ENCODE assay signal across 8 mouse cellular contexts in genomic region chr2:152739842-152740260, GRCm38 (mm10). TPM values are rescaled to one million over a fixed set of nuclear protein-coding genes. Genes with fewer than 3 reads are reported as not detected.
A peak's percentile ranks its signal among the peaks of the same experiment; 100 is the strongest.
DNase-seq lines count a peak whose midpoint lies in the region; ATAC-seq lines count a peak whose summit lies in the region.

No protein-coding gene starts in this region.

- no peaks in the 10 kb centered on the region for H3K9me3 ChIP-seq in forebrain, embryonic 14.5 days (replicated peaks; ENCODE audit: control insufficient read depth, low read length)
- no peaks in the 10 kb centered on the region for H3K9me3 ChIP-seq in midbrain, embryonic 15.5 days

- H3K36me3 ChIP-seq in forebrain, embryonic 14.5 days (ENCODE audit: control insufficient read depth, insufficient read depth, low read length): no peaks in the 10 kb centered on the region
- no peaks in the 10 kb centered on the region for H3K36me3 ChIP-seq in midbrain, embryonic 15.5 days (replicated peaks)

- DNase-seq in urinary bladder, postnatal 36 days (ENCODE audit: low spot score in 2 of 2): peak; percentile 51 to 58
- DNase-seq in urinary bladder, adult 2 months (ENCODE audit: low spot score): no peak
- DNase-seq in forebrain, embryonic 14.5 days (ENCODE audit: low spot score): no peak
- DNase-seq in kidney, postnatal 25 days: peak; percentile 69 to 85
- no peak for DNase-seq in right cerebral cortex, adult 18-20 months
- DNase-seq in natural killer cell, adult 2 months (ENCODE audit: low spot score in 2 of 2): no peak
- no peak for DNase-seq in adrenal gland, adult 18-20 months (ENCODE audit: low spot score in 2 of 2)

- 33% methylated on average over 3 of the region's 3 CpGs for WGBS in forebrain, embryonic 14.5 days
- 33% methylated on average over 3 of the region's 3 CpGs for WGBS in midbrain, embryonic 15.5 days

- H3K4me1 ChIP-seq in forebrain, embryonic 14.5 days (ENCODE audit: control insufficient read depth, insufficient read depth, low read length): peaks cover 30% of the 10 kb centered on the region
- H3K4me1 ChIP-seq in midbrain, embryonic 15.5 days: peaks cover 42% of the 10 kb centered on the region

- peak overlapping the region; percentile 92 for H3K4me2 ChIP-seq in forebrain, embryonic 14.5 days (ENCODE audit: low read length)
- peak overlapping the region; percentile 86; the same call in 1 of the 2 replicates for H3K4me2 ChIP-seq in midbrain, embryonic 15.5 days

- H3K4me3 ChIP-seq in forebrain, embryonic 14.5 days (ENCODE audit: low read depth, low read length): no peak overlapping the region
- no peak overlapping the region for H3K4me3 ChIP-seq in midbrain, embryonic 15.5 days

- no peak overlapping the region; the same call in 1 of the 2 replicates for H3K27ac ChIP-seq in forebrain, embryonic 14.5 days (ENCODE audit: low read depth, low read length)
- H3K27ac ChIP-seq in midbrain, embryonic 15.5 days: no peak overlapping the region

- no peak overlapping the region for H3K9ac ChIP-seq in forebrain, embryonic 14.5 days (ENCODE audit: low read length)
- H3K9ac ChIP-seq in midbrain, embryonic 15.5 days: no peak overlapping the region

- H3K27me3 ChIP-seq in forebrain, embryonic 14.5 days (replicated peaks; ENCODE audit: control insufficient read depth, insufficient read depth, low read length): peaks cover 11% of the 10 kb centered on the region
- 0 out of 2 replicates have a peak, but pooled peaks cover 5% of the 10 kb centered on the region for H3K27me3 ChIP-seq in midbrain, embryonic 15.5 days (replicated peaks)

- ATAC-seq in forebrain, embryonic 14.5 days: no peak
- ATAC-seq in midbrain, embryonic 15.5 days (replicated peaks): no peak

RNA-seq across cellular contexts. Expression of gene Id1, which starts 3.8 kb away (rescaled TPM):
- 416 and 633 TPM in 2 replicates for polyA plus RNA-seq in urinary bladder, adult 2 months (2012; rRNA removed)
- polyA plus RNA-seq in forebrain, embryonic 14.5 days (2014; fragmentation: Nextera tagmentation; extraction: Ambion mirVana): 29.2 and 32.8 TPM in 2 replicates
- 30.7 and 33.7 TPM in 2 replicates for polyA plus RNA-seq in midbrain, embryonic 15.5 days (2015; fragmentation: Nextera tagmentation; extraction: Ambion mirVana)
- 10 to 100 TPM; 51.8 to 93.4 TPM for total RNA-seq in adrenal gland, adult 18-20 months (2021)

RNA-seq across cellular contexts. Expression of gene Cox4i2, which starts 14.1 kb away (rescaled TPM):
- 9.6 and 10.0 TPM in 2 replicates for polyA plus RNA-seq in urinary bladder, adult 2 months (2012; rRNA removed)
- 4.5 and 5.9 TPM in 2 replicates for polyA plus RNA-seq in forebrain, embryonic 14.5 days (2014; fragmentation: Nextera tagmentation; extraction: Ambion mirVana)
- polyA plus RNA-seq in midbrain, embryonic 15.5 days (2015; fragmentation: Nextera tagmentation; extraction: Ambion mirVana): 5.2 and 6.4 TPM in 2 replicates
- total RNA-seq in adrenal gland, adult 18-20 months (2021): 1 to 10 TPM; 2.5 to 3.8 TPM

RNA-seq across cellular contexts. Expression of gene Mcts2, which starts 53.0 kb away (rescaled TPM):
- 17.1 and 17.8 TPM in 2 replicates for polyA plus RNA-seq in urinary bladder, adult 2 months (2012; rRNA removed)
- polyA plus RNA-seq in forebrain, embryonic 14.5 days (2014; fragmentation: Nextera tagmentation; extraction: Ambion mirVana): 35.8 and 42.6 TPM in 2 replicates
- polyA plus RNA-seq in midbrain, embryonic 15.5 days (2015; fragmentation: Nextera tagmentation; extraction: Ambion mirVana): 33.7 and 34.3 TPM in 2 replicates
- 10 to 100 TPM; 23.5 to 25.8 TPM for total RNA-seq in adrenal gland, adult 18-20 months (2021)

Comparison
In these comparisons a context has a peak if more than half of its experiments do, and no peak if none do; other contexts are left out.
1. DNase-seq: peak in urinary bladder, postnatal 36 days (2 of 2) and kidney, postnatal 25 days (2 of 2); none in urinary bladder, adult 2 months (single experiment), forebrain, embryonic 14.5 days (single experiment), right cerebral cortex, adult 18-20 months (single experiment), natural killer cell, adult 2 months (0 of 2) and adrenal gland, adult 18-20 months (0 of 2).
2. RNA of gene Id1, which starts 3.8 kb away (polyA plus RNA-seq): 416 to 633 TPM in urinary bladder, adult 2 months; 29.2 to 32.8 TPM in forebrain, embryonic 14.5 days and 30.7 to 33.7 TPM in midbrain, embryonic 15.5 days; every median in the first group is over 10 times any median in the second.